25 mouse cellular contexts compared by ENCODE assay signal in the genomic region with DNA sequence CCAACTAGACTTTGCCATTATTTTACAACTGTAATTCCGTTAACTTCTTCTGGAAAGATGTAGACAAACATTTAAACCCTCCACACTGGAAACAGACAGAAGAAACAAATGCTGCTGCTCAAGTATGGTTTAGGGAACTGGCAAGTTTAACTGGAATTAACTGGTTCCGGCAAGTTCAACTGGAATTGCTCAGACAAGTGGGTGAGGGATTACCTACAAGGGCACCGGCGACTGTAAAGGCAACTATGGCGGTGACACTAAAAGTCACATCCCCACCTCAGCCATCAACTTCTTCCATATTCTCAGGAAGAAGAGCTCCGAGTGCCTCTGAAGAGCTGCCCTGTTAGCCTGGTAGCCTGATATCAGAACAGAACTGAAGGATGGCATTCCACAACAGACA. TPM values are rescaled to one million over a fixed set of nuclear protein-coding genes. Genes with fewer than 3 reads are reported as not detected.
A peak's percentile ranks its signal among the peaks of the same experiment; 100 is the strongest.
DNase-seq lines count a peak whose midpoint lies in the region; ATAC-seq and TF ChIP-seq lines count a peak whose summit lies in the region.
"Had no signal": no experiment of that assay in that cellular context is flagged by ENCODE, and none has a peak within 500 bp of the region (broad histone marks: within the 10 kb centered on the region; RNA-seq: fewer than 3 reads in every experiment).

No protein-coding gene starts in this region.

- H3K36me3 ChIP-seq in kidney, adult 2 months (ENCODE audit: control insufficient read depth, insufficient read depth, low read length) = peaks cover 19% of the 10 kb centered on the region
- H3K36me3 ChIP-seq in limb, embryonic 10.5 days = peaks cover 85% of the 10 kb centered on the region
- peaks cover 15% of the 10 kb centered on the region for H3K36me3 ChIP-seq in stomach, postnatal 0 days (ENCODE audit: control insufficient read depth, insufficient read depth, low read length)

- no peak overlapping the region for H3K4me2 ChIP-seq in stomach, postnatal 0 days (replicated peaks; ENCODE audit: low read depth)
- H3K4me2 ChIP-seq: forebrain, embryonic 12.5 days; heart, embryonic 11.5 days; hindbrain, embryonic 15.5 days; liver, embryonic 15.5 days; midbrain, embryonic 13.5 days; neural tube, embryonic 13.5 days had no signal

- peak; percentile 21 for DNase-seq in kidney, adult 2 months
- no peak for DNase-seq in kidney, adult 9 months
- peak; percentile 56 for DNase-seq in ES-CJ7 (ENCODE audit: low read depth, low spot score)
- no peak for DNase-seq in limb, embryonic 10.5 days (ENCODE audit: low spot score)
- no peak for DNase-seq in stomach, postnatal 0 days (ENCODE audit: low spot score)
- DNase-seq in right cerebral cortex, adult 2 months (ENCODE audit: low spot score in 2 of 2) = no peak
- no peak for DNase-seq in cerebellum, adult 11 months
- DNase-seq: adrenal gland, postnatal 10 days; cerebellum, adult 11-12 months; cerebellum, adult 9-11 months; forebrain, postnatal 0 days; kidney, adult 11 months; kidney, postnatal 36 days; liver; lung, postnatal 4 days had no signal

- H3K27me3 ChIP-seq in kidney, adult 2 months (replicated peaks; ENCODE audit: control insufficient read depth, insufficient read depth, low read length) = no peaks in the 10 kb centered on the region
- no peaks in the 10 kb centered on the region for H3K27me3 ChIP-seq in limb, embryonic 10.5 days (ENCODE audit: low read depth, poor library complexity, severe bottlenecking)
- H3K27me3 ChIP-seq in stomach, postnatal 0 days (ENCODE audit: control insufficient read depth, insufficient read depth, low read length) = no peaks in the 10 kb centered on the region
- H3K27me3 ChIP-seq: forebrain, embryonic 12.5 days; hindbrain, embryonic 15.5 days; liver, embryonic 15.5 days; midbrain, embryonic 13.5 days; neural tube, embryonic 13.5 days had no signal

- ATAC-seq in stomach, postnatal 0 days (ENCODE audit: low FRiP score, low TSS enrichment) = no peak
- ATAC-seq: CD4-positive, CD25-positive, alpha-beta regulatory T cell, adult 4 months; forebrain, postnatal 0 days; inflammation-experienced regulatory T-cells, adult 6 months; midbrain, embryonic 13.5 days had no signal

- no peak overlapping the region for H3K4me3 ChIP-seq in kidney, adult 2 months (ENCODE audit: insufficient read depth, low read depth, low read length)
- H3K4me3 ChIP-seq in bone marrow, adult 2 months (replicated peaks; ENCODE audit: control insufficient read depth, low read depth, low read length) = no peak overlapping the region
- no peak overlapping the region for H3K4me3 ChIP-seq in limb, embryonic 10.5 days
- no peak overlapping the region for H3K4me3 ChIP-seq in stomach, postnatal 0 days (ENCODE audit: low read depth, low read length)
- H3K4me3 ChIP-seq: forebrain, embryonic 12.5 days; hindbrain, embryonic 15.5 days; layer of hippocampus, adult 2 months; liver, embryonic 15.5 days; midbrain, embryonic 13.5 days; neural tube, embryonic 13.5 days had no signal

- no peak for TF ChIP-seq CTCF in kidney, adult 2 months (conservative IDR thresholded peaks at IDR 0.05; ENCODE audit: insufficient read depth, insufficient read length, low read depth, low read length)
- no peak for TF ChIP-seq CTCF in bone marrow, adult 2 months (IDR thresholded peaks at IDR 0.05; ENCODE audit: control insufficient read depth, insufficient read depth, low read length)
- TF ChIP-seq CTCF in stomach, postnatal 0 days (IDR thresholded peaks at IDR 0.05; ENCODE audit: low read depth) = no peak

- H3K9ac ChIP-seq in stomach, postnatal 0 days (ENCODE audit: low read length) = no peak overlapping the region
- H3K9ac ChIP-seq: forebrain, embryonic 12.5 days; forebrain, postnatal 0 days; hindbrain, embryonic 15.5 days; liver, embryonic 15.5 days; midbrain, embryonic 13.5 days; neural tube, embryonic 13.5 days had no signal

- no peaks in the 10 kb centered on the region for H3K9me3 ChIP-seq in limb, embryonic 10.5 days (replicated peaks)
- no peaks in the 10 kb centered on the region for H3K9me3 ChIP-seq in stomach, postnatal 0 days (ENCODE audit: control insufficient read depth, low read length)
- H3K9me3 ChIP-seq: forebrain, embryonic 12.5 days; hindbrain, embryonic 15.5 days; liver, embryonic 15.5 days; midbrain, embryonic 13.5 days; neural tube, embryonic 13.5 days had no signal

- H3K27ac ChIP-seq in kidney, adult 2 months (ENCODE audit: insufficient read depth, low read depth, low read length) = no peak overlapping the region
- peak overlapping the region; percentile 70 for H3K27ac ChIP-seq in bone marrow, adult 2 months (ENCODE audit: control insufficient read depth, insufficient read depth, low read depth, low read length, poor library complexity)
- H3K27ac ChIP-seq in limb, embryonic 10.5 days = peak overlapping the region; percentile 37; the same call in 1 of the 2 replicates
- no peak overlapping the region for H3K27ac ChIP-seq in stomach, postnatal 0 days (replicated peaks)
- H3K27ac ChIP-seq: forebrain, embryonic 12.5 days; hindbrain, embryonic 15.5 days; layer of hippocampus, adult 2 months; liver, embryonic 15.5 days; midbrain, embryonic 13.5 days; neural tube, embryonic 13.5 days had no signal

- no peak for TF ChIP-seq POLR2A in kidney, adult 2 months (IDR thresholded peaks at IDR 0.05; ENCODE audit: low read depth, low read length)
- no peak for TF ChIP-seq POLR2A in bone marrow, adult 2 months (IDR thresholded peaks at IDR 0.05; ENCODE audit: borderline replicate concordance, control insufficient read depth, low read depth, low read length)

- WGBS in kidney, adult 2 months = 86% methylated on average over 6 of the region's 6 CpGs
- WGBS in bone marrow, adult 2 months = 87% methylated on average over 6 of the region's 6 CpGs
- 89% methylated on average over 6 of the region's 6 CpGs for WGBS in limb, embryonic 10.5 days
- 83% methylated on average over 6 of the region's 6 CpGs for WGBS in stomach, postnatal 0 days

- TF ChIP-seq EP300 in stomach, postnatal 0 days (optimal IDR thresholded peaks at IDR 0.05) = no peak

- H3K4me1 ChIP-seq in kidney, adult 2 months (ENCODE audit: control insufficient read depth, insufficient read depth, low read length) = no peaks in the 10 kb centered on the region
- H3K4me1 ChIP-seq in bone marrow, adult 2 months (ENCODE audit: control insufficient read depth, insufficient read depth, low read length) = peaks cover 4% of the 10 kb centered on the region
- peaks cover 11% of the 10 kb centered on the region for H3K4me1 ChIP-seq in limb, embryonic 10.5 days
- no peaks in the 10 kb centered on the region for H3K4me1 ChIP-seq in stomach, postnatal 0 days (replicated peaks; ENCODE audit: control insufficient read depth, insufficient read depth)
- H3K4me1 ChIP-seq: forebrain, embryonic 12.5 days; hindbrain, embryonic 15.5 days; liver, embryonic 15.5 days; midbrain, embryonic 13.5 days; neural tube, embryonic 13.5 days had no signal

RNA-seq across cellular contexts. Expression of a gene that starts 32.9 kb away (rescaled TPM):
- 13.8 and 15.2 TPM in 2 replicates for polyA plus RNA-seq in kidney, adult 2 months (2012; rRNA removed)
- polyA plus RNA-seq in bone marrow, adult 2 months (2011; ENCODE audit: insufficient read depth, insufficient read length, low replicate concordance, missing spikeins) = 5.0 and 8.5 TPM in 2 replicates
- 13.6 and 14.7 TPM in 2 replicates for polyA plus RNA-seq in limb, embryonic 10.5 days (2016; fragmentation: Nextera tagmentation; extraction: Ambion mirVana)
- polyA plus RNA-seq in stomach, postnatal 0 days (2015; fragmentation: Nextera tagmentation; extraction: Ambion mirVana) = 4.0 and 4.9 TPM in 2 replicates

RNA-seq across cellular contexts. Expression of a gene that starts 49.4 kb away (rescaled TPM):
- polyA plus RNA-seq in kidney, adult 2 months (2012; rRNA removed) = 14.3 and 14.4 TPM in 2 replicates
- polyA plus RNA-seq in bone marrow, adult 2 months (2011; ENCODE audit: insufficient read depth, insufficient read length, low replicate concordance, missing spikeins) = 5.8 and 9.5 TPM in 2 replicates
- polyA plus RNA-seq in limb, embryonic 10.5 days (2016; fragmentation: Nextera tagmentation; extraction: Ambion mirVana) = 29.6 and 33.2 TPM in 2 replicates
- polyA plus RNA-seq in stomach, postnatal 0 days (2015; fragmentation: Nextera tagmentation; extraction: Ambion mirVana) = 9.2 and 9.3 TPM in 2 replicates

Comparison
In these comparisons a context has a peak if more than half of its experiments do, and no peak if none do; other contexts are left out.
1. DNase-seq: peak in kidney, adult 2 months (single experiment) and ES-CJ7 (single experiment); none in kidney, adult 9 months (single experiment), limb, embryonic 10.5 days (single experiment), stomach, postnatal 0 days (single experiment), right cerebral cortex, adult 2 months (0 of 2) and cerebellum, adult 11 months (single experiment).
2. H3K27ac ChIP-seq: peak in bone marrow, adult 2 months (single experiment) and limb, embryonic 10.5 days (single experiment); none in kidney, adult 2 months (single experiment) and stomach, postnatal 0 days (single experiment).